ENCODE assay signal across 9 mouse cellular contexts in the genomic region with DNA sequence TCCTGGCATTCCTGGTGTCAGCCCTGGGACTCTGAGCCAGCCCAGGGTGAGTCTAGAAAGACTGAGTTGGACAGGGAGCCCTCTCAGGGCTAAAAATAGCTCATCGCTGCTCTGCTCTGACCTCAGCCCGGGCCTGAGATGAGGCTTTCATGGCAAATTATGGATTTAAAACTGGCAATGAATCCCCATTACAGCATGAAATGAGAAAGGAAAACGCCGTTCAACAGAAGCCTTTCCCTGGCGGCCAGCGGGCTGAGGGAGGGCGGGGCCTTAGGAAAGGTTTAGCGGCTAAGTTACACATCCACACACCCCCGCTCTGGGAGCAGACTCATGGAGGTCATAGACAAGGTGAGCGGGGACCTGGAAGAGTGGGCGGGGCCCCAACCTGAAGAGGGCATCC.
DNase-seq lines count a peak whose midpoint lies in the region; ATAC-seq and TF ChIP-seq lines count a peak whose summit lies in the region.
"Had no signal": no experiment of that assay in that cellular context is flagged by ENCODE, and none has a peak within 500 bp of the region (broad histone marks: within the 10 kb centered on the region; RNA-seq: fewer than 3 reads in every experiment).

No protein-coding gene starts in this region.

- WGBS in limb, embryonic 13.5 days, result 58% methylated on average over 11 of the region's 11 CpGs
- WGBS in limb, embryonic 10.5 days, result 72% methylated on average over 11 of the region's 11 CpGs
- WGBS in midbrain, embryonic 13.5 days, result 48% methylated on average over 11 of the region's 11 CpGs
- WGBS in liver, postnatal 0 days (ENCODE audit: insufficient replicate concordance), result 62% methylated on average over 11 of the region's 11 CpGs

- no peak overlapping the region for H3K4me3 ChIP-seq in limb, embryonic 13.5 days
- H3K4me3 ChIP-seq in limb, embryonic 10.5 days, result no peak overlapping the region
- peak overlapping the region; percentile 13 for H3K4me3 ChIP-seq in gastrocnemius, adult 2 months
- no peak overlapping the region for H3K4me3 ChIP-seq in midbrain, embryonic 13.5 days (replicated peaks)
- no peak overlapping the region for H3K4me3 ChIP-seq in liver, postnatal 0 days (ENCODE audit: low read depth, low read length)

- H3K4me2 ChIP-seq in limb, embryonic 13.5 days (replicated peaks), result no peak overlapping the region
- no peak overlapping the region for H3K4me2 ChIP-seq in midbrain, embryonic 13.5 days (replicated peaks)
- H3K4me2 ChIP-seq in liver, postnatal 0 days (ENCODE audit: low read depth, low read length), result no peak overlapping the region

- H3K27me3 ChIP-seq in limb, embryonic 13.5 days, result no peaks in the 10 kb centered on the region
- no peaks in the 10 kb centered on the region for H3K27me3 ChIP-seq in limb, embryonic 10.5 days (ENCODE audit: low read depth, poor library complexity, severe bottlenecking)
- no peaks in the 10 kb centered on the region for H3K27me3 ChIP-seq in midbrain, embryonic 13.5 days
- H3K27me3 ChIP-seq in liver, postnatal 0 days (ENCODE audit: insufficient read depth, low read length), result no peaks in the 10 kb centered on the region

- H3K27ac ChIP-seq in limb, embryonic 13.5 days, result no peak overlapping the region
- no peak overlapping the region for H3K27ac ChIP-seq in limb, embryonic 10.5 days
- H3K27ac ChIP-seq in gastrocnemius, adult 2 months, result no peak overlapping the region
- H3K27ac ChIP-seq in midbrain, embryonic 13.5 days, result peak overlapping the region; percentile 10; the same call in 1 of the 2 replicates
- H3K27ac ChIP-seq in liver, postnatal 0 days (ENCODE audit: low read depth), result no peak overlapping the region

- DNase-seq in limb, embryonic 10.5 days (ENCODE audit: low spot score), result no peak
- DNase-seq in gastrocnemius, adult 2 months, result peak; percentile 57
- DNase-seq in heart, postnatal 4 days, result peak; percentile 61
- no peak for DNase-seq in liver, postnatal 0 days
- DNase-seq: adrenal gland, postnatal 10 days had no signal

- intact Hi-C loops in gastrocnemius, adult 2 months (cut with DNase I), result loop anchor here (10.0 kb wide), 2 partner anchors 459 to 601 kb away; partner anchors contain the start of genes Ddx25 and Pus3

- TF ChIP-seq CTCF in gastrocnemius, adult 2 months (IDR thresholded peaks at IDR 0.05), result no peak
- TF ChIP-seq CTCF in liver, postnatal 0 days (IDR thresholded peaks at IDR 0.05; ENCODE audit: low read depth), result no peak

- H3K9me3 ChIP-seq in limb, embryonic 13.5 days, result no peaks in the 10 kb centered on the region
- no peaks in the 10 kb centered on the region for H3K9me3 ChIP-seq in limb, embryonic 10.5 days (replicated peaks)
- H3K9me3 ChIP-seq in midbrain, embryonic 13.5 days, result no peaks in the 10 kb centered on the region
- no peaks in the 10 kb centered on the region for H3K9me3 ChIP-seq in liver, postnatal 0 days (ENCODE audit: low read length)

- no peaks in the 10 kb centered on the region for H3K36me3 ChIP-seq in limb, embryonic 13.5 days
- no peaks in the 10 kb centered on the region for H3K36me3 ChIP-seq in limb, embryonic 10.5 days
- no peaks in the 10 kb centered on the region for H3K36me3 ChIP-seq in midbrain, embryonic 13.5 days
- no peaks in the 10 kb centered on the region for H3K36me3 ChIP-seq in liver, postnatal 0 days (replicated peaks; ENCODE audit: insufficient read depth, low read length)

- ATAC-seq in limb, embryonic 13.5 days (ENCODE audit: low FRiP score, low read depth), result peak; percentile 62; the same call in 1 of the 2 replicates
- ATAC-seq in midbrain, embryonic 13.5 days, result peak; percentile 31; the same call in 1 of the 2 replicates
- no peak for ATAC-seq in megakaryocyte, adult 5-6 weeks (ENCODE audit: poor library complexity, severe bottlenecking)
- ATAC-seq in liver, postnatal 0 days, result no peak
- ATAC-seq in CD4-positive, CD25-positive, alpha-beta regulatory T cell, adult 4 months, result no peak

- no peaks in the 10 kb centered on the region for H3K4me1 ChIP-seq in limb, embryonic 13.5 days
- H3K4me1 ChIP-seq in limb, embryonic 10.5 days, result peaks cover 14% of the 10 kb centered on the region; the same call in 1 of the 2 replicates
- H3K4me1 ChIP-seq in midbrain, embryonic 13.5 days (replicated peaks), result peaks cover 30% of the 10 kb centered on the region
- no peaks in the 10 kb centered on the region for H3K4me1 ChIP-seq in liver, postnatal 0 days (ENCODE audit: insufficient read depth)

- no peak for TF ChIP-seq EP300 in liver, postnatal 0 days (IDR thresholded peaks at IDR 0.05; ENCODE audit: low read depth)

- no peak overlapping the region for H3K9ac ChIP-seq in limb, embryonic 13.5 days
- H3K9ac ChIP-seq in midbrain, embryonic 13.5 days (replicated peaks), result no peak overlapping the region
- no peak overlapping the region for H3K9ac ChIP-seq in liver, postnatal 0 days (replicated peaks)

Comparison
In these comparisons a context has a peak if more than half of its experiments do, and no peak if none do; other contexts are left out.
1. ATAC-seq: peak in limb, embryonic 13.5 days (single experiment) and midbrain, embryonic 13.5 days (single experiment); none in megakaryocyte, adult 5-6 weeks (single experiment), liver, postnatal 0 days (single experiment) and CD4-positive, CD25-positive, alpha-beta regulatory T cell, adult 4 months (single experiment).
2. DNase-seq: peak in gastrocnemius, adult 2 months (single experiment) and heart, postnatal 4 days (single experiment); none in limb, embryonic 10.5 days (single experiment) and liver, postnatal 0 days (single experiment).